Mouse (Mus musculus): ENCODE measurements around the gene Mdga1. TPM values are rescaled to one million over a fixed set of nuclear protein-coding genes. Genes with fewer than 3 reads are reported as not detected.

The Mdga1 gene
- polyA plus RNA-seq, 1 experiment from 2014 or later, result 1.3 TPM

DNA sequence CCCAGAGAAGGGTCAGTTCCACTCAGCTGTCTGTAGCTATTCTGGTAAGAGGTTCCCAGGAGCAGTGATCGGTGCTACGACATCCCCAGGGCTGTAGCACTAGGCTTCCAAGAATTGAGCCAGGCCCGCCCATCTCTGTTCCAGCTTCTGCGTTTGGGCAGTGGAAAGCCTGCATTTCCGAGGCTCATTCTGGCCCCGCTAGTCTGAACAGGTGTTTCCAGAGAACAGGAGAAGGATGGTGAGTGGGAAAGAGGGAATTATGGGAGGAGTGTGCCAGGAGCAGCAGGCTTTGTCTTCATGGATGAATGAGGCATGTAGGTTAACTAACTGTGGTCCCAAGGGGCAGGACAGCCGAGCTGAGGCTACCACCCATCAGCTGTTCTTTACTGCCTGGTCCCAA lies 140.8 kb downstream of the Mdga1 start:
- Histone ChIP-seq H3K9ac (ENCODE audit: low read depth, low read length) (no peak overlapping the region), H3K4me3 (replicated peaks; ENCODE audit: low read depth, low read length) (no peak overlapping the region), H3K36me3 (ENCODE audit: insufficient read depth, low read length) (no peaks in the 10 kb centered on the region), H3K9me3 (replicated peaks; ENCODE audit: low read length) (no peaks in the 10 kb centered on the region), H3K27ac (no peak overlapping the region), H3K4me1 (replicated peaks; ENCODE audit: insufficient read depth, low read length) (no peaks in the 10 kb centered on the region), H3K4me2 (ENCODE audit: low read length) (no peak overlapping the region), H3K27me3 (ENCODE audit: insufficient read depth, low read length) (no peaks in the 10 kb centered on the region)
- ATAC-seq (replicated peaks; ENCODE audit: low FRiP score, low read depth) (no peak), DNase-seq (ENCODE audit: low spot score) (no peak)
- TF ChIP-seq CTCF (IDR thresholded peaks at IDR 0.05; ENCODE audit: low read depth), result no peak
- 71% methylated on average over 7 of the region's 7 CpGs for WGBS

DNA sequence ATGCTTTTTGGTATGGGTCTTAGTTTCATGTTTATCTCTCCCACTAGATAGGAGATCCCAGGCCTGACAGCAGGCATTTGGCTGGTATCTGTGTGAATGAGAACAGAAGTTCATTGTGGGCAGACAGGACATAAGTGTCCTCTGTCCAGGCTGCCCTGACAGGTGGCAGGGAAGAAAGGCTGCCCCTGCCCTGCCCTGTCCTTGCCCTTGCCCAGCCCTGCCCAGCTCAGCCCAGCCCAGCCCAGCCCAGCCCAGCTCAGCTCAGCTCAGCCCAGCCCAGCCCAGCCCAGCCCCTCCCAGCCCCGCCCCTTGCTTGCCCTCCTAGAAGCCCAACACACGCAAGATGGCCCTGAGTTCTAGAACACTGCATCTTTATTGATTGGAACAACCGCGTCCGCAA lies 142.3 kb downstream of the Mdga1 start:
- Histone ChIP-seq H3K9me3 (replicated peaks; ENCODE audit: low read length) (no peaks in the 10 kb centered on the region), H3K36me3 (ENCODE audit: insufficient read depth, low read length) (no peaks in the 10 kb centered on the region), H3K4me2 (ENCODE audit: low read length) (no peak overlapping the region), H3K9ac (ENCODE audit: low read depth, low read length) (no peak overlapping the region), H3K27me3 (ENCODE audit: insufficient read depth, low read length) (no peaks in the 10 kb centered on the region), H3K27ac (no peak overlapping the region), H3K4me1 (replicated peaks; ENCODE audit: insufficient read depth, low read length) (no peaks in the 10 kb centered on the region), H3K4me3 (replicated peaks; ENCODE audit: low read depth, low read length) (no peak overlapping the region)
- ATAC-seq (replicated peaks; ENCODE audit: low FRiP score, low read depth) (no peak), DNase-seq (ENCODE audit: low spot score) (no peak)
- TF ChIP-seq CTCF (IDR thresholded peaks at IDR 0.05; ENCODE audit: low read depth), result no peak
- WGBS, result 63% methylated on average over 5 of the region's 5 CpGs

DNA sequence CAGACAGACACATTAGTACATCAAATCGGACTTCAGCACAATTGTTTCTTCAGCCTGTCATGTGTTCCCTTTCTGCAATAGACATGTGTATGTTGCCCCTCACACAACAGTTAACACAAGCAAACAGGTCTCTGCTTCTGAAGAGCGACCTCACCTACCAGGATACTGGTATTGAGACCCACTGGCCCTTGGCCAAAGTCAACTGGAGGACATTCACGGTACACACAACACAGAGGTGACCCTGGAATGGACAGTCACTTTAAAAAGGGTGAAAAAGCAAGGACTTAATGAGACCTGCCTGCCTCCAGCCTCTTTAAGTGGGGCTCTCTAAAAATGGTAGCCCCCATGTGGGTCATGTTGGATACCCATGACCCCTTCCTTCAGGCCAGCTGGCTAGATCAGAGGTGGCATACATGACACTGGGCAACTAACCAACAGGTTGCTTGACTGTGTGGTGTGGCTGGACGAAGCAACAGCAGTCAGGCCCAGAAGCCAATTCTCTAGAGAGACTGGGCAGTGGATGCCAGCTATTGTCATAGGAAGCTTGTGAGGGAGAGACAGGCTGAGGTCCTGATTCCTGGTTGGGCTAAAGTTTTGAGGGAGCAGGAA lies 145.3 kb downstream of the Mdga1 start:
- Histone ChIP-seq H3K4me2 (ENCODE audit: low read length) (no peak overlapping the region), H3K27ac (no peak overlapping the region), H3K9ac (ENCODE audit: low read depth, low read length) (no peak overlapping the region), H3K36me3 (ENCODE audit: insufficient read depth, low read length) (no peaks in the 10 kb centered on the region), H3K27me3 (ENCODE audit: insufficient read depth, low read length) (no peaks in the 10 kb centered on the region), H3K4me1 (replicated peaks; ENCODE audit: insufficient read depth, low read length) (no peaks in the 10 kb centered on the region), H3K9me3 (replicated peaks; ENCODE audit: low read length) (no peaks in the 10 kb centered on the region), H3K4me3 (replicated peaks; ENCODE audit: low read depth, low read length) (no peak overlapping the region)
- ATAC-seq (replicated peaks; ENCODE audit: low FRiP score, low read depth), result no peak
- 78% methylated on average over 4 of the region's 4 CpGs for WGBS
- DNase-seq (ENCODE audit: low spot score), result no peak
- no peak for TF ChIP-seq CTCF (IDR thresholded peaks at IDR 0.05; ENCODE audit: low read depth)

DNA sequence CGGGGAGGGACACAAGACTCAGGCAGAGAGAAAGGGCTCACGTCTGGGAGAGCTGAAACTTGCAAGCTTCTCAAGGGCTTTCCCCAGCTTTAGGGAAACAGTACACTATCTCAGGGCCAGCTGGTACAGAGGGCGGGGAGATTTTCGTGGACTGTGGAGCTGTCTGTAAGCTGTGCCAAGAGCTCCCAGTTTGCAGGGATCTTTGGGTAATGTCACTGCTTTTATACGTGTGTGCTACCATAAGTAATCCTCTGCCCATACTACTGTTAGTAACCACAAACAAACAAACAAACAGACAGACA lies 145.7 kb downstream of the Mdga1 start:
- H3K4me1 ChIP-seq (replicated peaks; ENCODE audit: insufficient read depth, low read length), result no peaks in the 10 kb centered on the region
- 61% methylated on average over 5 of the region's 5 CpGs for WGBS
- no peak for TF ChIP-seq CTCF (IDR thresholded peaks at IDR 0.05; ENCODE audit: low read depth)
- H3K27me3 ChIP-seq (ENCODE audit: insufficient read depth, low read length), result no peaks in the 10 kb centered on the region
- ATAC-seq (replicated peaks; ENCODE audit: low FRiP score, low read depth) (no peak), DNase-seq (ENCODE audit: low spot score) (no peak)
- H3K9me3 ChIP-seq (replicated peaks; ENCODE audit: low read length), result no peaks in the 10 kb centered on the region
- no peak overlapping the region for H3K9ac ChIP-seq (ENCODE audit: low read depth, low read length)
- H3K27ac ChIP-seq, result no peak overlapping the region
- no peaks in the 10 kb centered on the region for H3K36me3 ChIP-seq (ENCODE audit: insufficient read depth, low read length)
- H3K4me2 ChIP-seq (ENCODE audit: low read length), result no peak overlapping the region
- H3K4me3 ChIP-seq (replicated peaks; ENCODE audit: low read depth, low read length), result no peak overlapping the region

DNA sequence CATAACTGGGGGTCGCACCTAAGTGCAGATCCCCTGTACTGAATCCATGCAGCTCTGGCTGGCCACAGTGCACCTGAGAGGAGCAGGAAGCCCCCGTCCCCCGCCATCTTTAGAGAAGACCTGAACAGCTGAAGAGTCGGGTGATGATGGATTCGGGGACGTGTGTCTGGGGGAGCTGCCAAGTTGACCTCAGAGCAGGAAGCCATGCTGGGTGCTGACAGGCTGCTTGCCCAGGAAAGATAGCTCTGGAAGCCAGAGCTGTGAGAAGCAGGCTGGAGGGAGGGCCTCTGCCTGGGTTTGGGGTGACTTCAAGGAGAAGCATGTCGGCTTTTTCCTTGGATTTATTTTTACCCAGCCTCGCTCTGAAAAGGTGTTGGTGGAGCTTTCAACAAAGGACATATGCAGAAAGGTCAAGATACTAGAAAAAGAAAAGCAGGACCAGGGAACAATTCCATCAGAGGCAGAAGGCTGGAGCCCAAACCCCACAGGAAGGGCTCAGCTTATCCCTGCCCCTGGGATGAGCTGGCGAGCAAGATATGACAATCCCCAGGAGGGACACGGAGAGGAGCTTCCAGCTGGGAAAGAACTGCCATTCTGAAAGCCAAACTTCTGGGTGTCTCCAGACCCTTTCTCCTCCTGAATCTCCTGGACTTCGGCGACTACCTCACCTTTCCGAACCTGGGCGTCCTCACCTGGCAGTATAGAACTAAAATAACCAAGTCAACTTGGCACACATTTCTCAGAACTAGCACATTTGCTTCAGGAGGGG lies 146.3 kb downstream of the Mdga1 start:
- H3K27me3 ChIP-seq (ENCODE audit: insufficient read depth, low read length), result no peaks in the 10 kb centered on the region
- TF ChIP-seq CTCF (IDR thresholded peaks at IDR 0.05; ENCODE audit: low read depth), result no peak
- ATAC-seq (replicated peaks; ENCODE audit: low FRiP score, low read depth) (no peak), DNase-seq (ENCODE audit: low spot score) (no peak)
- no peak overlapping the region for H3K9ac ChIP-seq (ENCODE audit: low read depth, low read length)
- WGBS, result 66% methylated on average over 14 of the region's 14 CpGs
- H3K9me3 ChIP-seq (replicated peaks; ENCODE audit: low read length), result no peaks in the 10 kb centered on the region
- no peak overlapping the region for H3K4me2 ChIP-seq (ENCODE audit: low read length)
- no peak overlapping the region for H3K4me3 ChIP-seq (replicated peaks; ENCODE audit: low read depth, low read length)
- H3K36me3 ChIP-seq (ENCODE audit: insufficient read depth, low read length), result no peaks in the 10 kb centered on the region
- no peaks in the 10 kb centered on the region for H3K4me1 ChIP-seq (replicated peaks; ENCODE audit: insufficient read depth, low read length)
- no peak overlapping the region for H3K27ac ChIP-seq

DNA sequence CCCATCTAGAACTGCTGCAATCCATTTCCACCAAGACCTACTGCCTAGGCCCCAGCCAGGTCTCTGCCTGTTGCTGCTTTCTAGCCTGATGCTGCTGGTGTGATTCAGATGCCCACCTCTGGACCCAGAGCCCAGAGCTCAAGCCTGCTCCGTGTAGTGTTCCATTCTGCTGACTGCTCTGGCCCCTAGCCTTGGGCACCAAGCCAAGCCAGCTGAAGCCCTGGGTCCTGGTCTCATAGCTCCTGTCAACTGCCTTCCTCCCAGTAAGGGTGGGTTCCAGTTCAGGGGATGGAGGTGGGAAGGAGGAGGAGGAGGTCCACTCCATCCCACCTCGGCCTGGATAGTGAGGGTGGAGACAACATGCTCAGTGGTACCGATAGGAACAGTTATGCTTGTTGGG lies 150.3 kb downstream of the Mdga1 start:
- Histone ChIP-seq H3K27ac (no peak overlapping the region), H3K4me1 (replicated peaks; ENCODE audit: insufficient read depth, low read length) (no peaks in the 10 kb centered on the region), H3K27me3 (ENCODE audit: insufficient read depth, low read length) (no peaks in the 10 kb centered on the region), H3K36me3 (ENCODE audit: insufficient read depth, low read length) (no peaks in the 10 kb centered on the region), H3K9me3 (replicated peaks; ENCODE audit: low read length) (no peaks in the 10 kb centered on the region), H3K9ac (ENCODE audit: low read depth, low read length) (no peak overlapping the region), H3K4me3 (replicated peaks; ENCODE audit: low read depth, low read length) (no peak overlapping the region), H3K4me2 (ENCODE audit: low read length) (no peak overlapping the region)
- no peak for TF ChIP-seq CTCF (IDR thresholded peaks at IDR 0.05; ENCODE audit: low read depth)
- DNase-seq (ENCODE audit: low spot score) (no peak), ATAC-seq (replicated peaks; ENCODE audit: low FRiP score, low read depth) (no peak)
- WGBS, result 64% methylated on average over 3 of the region's 3 CpGs

Measured in kidney, postnatal 0 days (tissue).